Mouse (Mus musculus): Measurements from ENCODE around the gene Igsf8.

Igsf8 gene

GRCm38 (mm10) chr1:172323298-172323697 is 61.9 kb downstream of the Igsf8 start:
- DNase-seq (ENCODE audit: low read depth, low spot score), result no peak

DNA sequence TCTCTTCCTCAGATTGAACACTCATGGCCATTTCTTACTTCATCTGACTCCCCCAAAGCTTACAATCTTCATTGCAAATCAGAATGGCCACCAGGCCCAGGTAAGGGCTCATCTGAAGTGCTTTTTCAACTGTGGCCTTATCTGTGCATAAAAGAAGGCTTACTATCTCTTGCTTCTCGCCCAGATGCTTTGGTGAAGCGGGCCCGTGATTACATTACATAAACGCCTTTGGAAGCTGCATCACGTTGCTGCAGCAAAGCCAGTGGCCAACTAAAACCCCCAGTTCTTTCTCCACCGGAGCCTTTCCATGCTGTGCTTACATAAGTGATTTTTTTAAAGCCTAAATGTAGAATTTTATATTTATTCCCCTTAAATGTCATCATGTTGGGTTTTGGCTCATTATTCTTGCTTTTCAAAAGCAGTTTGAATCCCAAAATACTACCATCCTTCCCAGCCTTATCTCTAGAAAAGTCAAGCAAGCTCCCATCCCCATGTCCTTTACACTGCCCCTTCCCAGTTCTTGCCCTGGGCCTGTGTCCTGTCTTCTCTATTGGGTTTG is 62.4 kb downstream of the Igsf8 start:
- DNase-seq (ENCODE audit: low read depth, low spot score), result no peak

GRCm38 (mm10) chr1:172324725-172325124 is 63.3 kb downstream of the Igsf8 start:
- peak; percentile 90 for DNase-seq (ENCODE audit: low read depth, low spot score)

- DNase-seq (ENCODE audit: low read depth, low spot score), result peak; percentile 70
Observed at GRCm38 (mm10) chr1:172325680-172326535, 64.5 kb downstream of the Igsf8 start.

DNA sequence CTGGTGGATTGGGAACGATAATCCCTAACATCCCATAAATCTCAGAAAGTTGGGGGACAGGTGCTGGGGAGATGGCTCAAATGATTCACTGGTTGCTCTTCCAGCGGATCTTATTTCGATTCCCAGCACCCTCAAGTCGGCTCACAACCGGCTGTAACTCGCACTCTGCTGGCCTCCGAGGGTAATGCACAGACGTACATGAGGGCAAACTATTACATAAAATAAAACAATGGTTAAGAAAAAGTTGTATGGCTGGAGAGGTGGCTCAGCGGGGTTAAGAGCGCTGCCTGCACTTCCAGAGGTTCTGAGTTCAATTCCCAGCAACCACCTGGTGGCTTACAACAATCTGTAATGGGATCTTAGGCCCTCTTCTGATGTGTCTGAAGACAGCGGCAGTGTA is 65.2 kb downstream of the Igsf8 start:
- DNase-seq (ENCODE audit: low read depth, low spot score), result no peak

DNA sequence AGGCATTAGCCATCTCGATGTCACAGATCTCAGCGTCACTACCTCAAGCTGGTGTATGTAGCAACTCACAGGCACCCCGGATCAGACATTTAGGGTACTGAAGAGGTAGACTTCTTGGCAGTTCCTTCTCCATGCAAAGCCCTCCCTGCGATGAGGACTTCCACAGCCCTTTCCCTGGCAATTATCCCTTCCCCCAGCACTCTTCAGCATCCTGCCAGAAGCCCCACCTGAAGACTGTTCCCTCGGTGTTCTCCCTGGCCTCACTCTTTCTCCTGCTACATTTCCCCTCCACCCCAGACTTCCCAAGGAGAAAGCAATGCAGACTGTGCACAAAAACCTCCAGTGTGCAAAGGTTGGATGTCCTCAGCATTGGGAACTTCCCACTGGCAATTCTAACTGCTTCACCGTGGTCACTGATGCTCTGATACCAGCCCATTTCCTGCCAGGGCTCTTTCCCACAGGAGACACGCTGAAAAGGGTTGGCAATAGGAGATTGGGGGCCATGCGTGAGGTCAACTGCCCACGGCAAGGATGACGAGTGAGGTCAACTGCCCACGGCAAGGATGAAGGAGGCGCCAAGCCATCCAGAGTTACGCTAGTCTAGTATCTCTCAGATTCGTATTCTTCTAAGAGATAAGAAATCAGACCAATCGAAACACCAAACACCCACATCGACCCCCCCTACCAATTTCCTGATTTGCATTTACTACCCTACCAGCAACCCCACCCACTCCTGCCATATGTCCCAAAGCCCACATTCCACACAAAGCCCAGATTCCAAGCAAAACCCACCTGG is 66.0 kb downstream of the Igsf8 start:
- DNase-seq (ENCODE audit: low read depth, low spot score), result no peak

- DNase-seq (ENCODE audit: low read depth, low spot score), result no peak
Observed at GRCm38 (mm10) chr1:172328041-172328440, 66.6 kb downstream of the Igsf8 start.

- DNase-seq (ENCODE audit: low read depth, low spot score), result no peak
Observed at GRCm38 (mm10) chr1:172328461-172328860, 67.0 kb downstream of the Igsf8 start.

DNA sequence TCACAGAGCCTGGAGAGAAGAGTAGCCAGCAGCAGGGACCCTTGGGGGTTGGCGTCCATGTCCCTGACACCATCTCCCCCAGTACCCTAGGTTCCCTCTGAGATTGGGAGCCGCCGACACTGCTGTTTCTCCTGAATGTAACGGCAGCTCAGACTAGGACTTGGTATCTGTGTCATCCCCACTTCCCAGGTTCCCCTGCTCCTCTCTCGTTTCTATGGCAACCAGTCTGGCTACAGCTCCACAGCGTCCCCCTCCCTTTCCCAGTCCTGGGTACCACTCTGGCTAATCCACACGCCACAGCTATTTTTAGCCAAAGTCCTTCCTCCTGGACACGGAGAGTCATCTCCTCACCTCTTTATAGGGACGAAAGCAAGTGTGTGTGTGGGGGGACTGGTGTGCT is 67.7 kb downstream of the Igsf8 start, which contains the start of gene Kcnj9:
TSS of gene Kcnj9 (minus strand) at position 188 of the 400 bp plus-strand sequence.
- no peak for DNase-seq (ENCODE audit: low read depth, low spot score)

GRCm38 (mm10) chr1:172329616-172330015 is 68.2 kb downstream of the Igsf8 start:
- no peak for DNase-seq (ENCODE audit: low read depth, low spot score)

DNA sequence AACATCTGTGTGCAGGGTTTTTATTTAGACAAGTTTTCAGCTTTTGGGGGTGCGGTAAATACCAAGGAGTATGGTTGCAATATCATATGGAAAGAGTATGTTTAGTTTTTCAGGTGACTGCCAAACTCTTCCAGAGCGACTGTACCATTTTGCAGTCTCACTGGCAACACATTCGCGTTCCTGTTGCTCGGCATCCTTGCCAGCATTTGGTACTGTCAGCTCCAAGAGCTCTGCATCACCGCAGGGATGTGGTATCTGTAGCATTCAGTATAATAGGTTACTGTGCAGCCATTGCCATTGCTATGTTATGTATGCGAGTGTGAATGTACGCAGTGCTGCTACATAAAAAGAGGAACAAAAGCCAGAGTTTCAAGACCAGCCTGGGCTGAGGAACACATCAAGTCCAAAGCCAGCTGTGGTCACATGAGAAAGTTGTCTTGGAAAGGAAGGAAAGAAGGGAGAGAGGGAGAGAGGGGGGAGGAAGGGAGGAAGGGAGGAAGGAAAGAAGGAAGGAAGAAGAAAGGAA is 70.0 kb downstream of the Igsf8 start:
- no peak for DNase-seq (ENCODE audit: low read depth, low spot score)

DNA sequence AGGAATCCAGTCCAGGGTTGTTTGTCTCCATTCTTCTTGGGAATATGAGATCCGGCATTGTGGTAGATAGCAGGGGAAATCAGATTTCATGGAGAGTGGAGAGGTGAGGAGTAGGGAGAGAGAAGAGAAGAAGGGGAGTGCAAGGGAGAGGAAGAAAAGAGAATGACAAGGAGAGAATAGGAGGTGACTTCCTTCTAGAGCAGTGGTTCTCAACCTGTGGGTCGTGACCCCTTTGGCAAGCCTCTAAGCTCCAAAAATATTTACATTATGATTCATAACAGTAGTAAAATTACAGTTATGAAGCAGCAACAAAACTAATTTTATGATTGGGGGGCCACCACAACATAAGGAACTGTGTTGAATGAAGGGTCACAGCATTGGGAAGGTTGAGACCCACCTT is 71.5 kb downstream of the Igsf8 start:
- DNase-seq (ENCODE audit: low read depth, low spot score), result no peak

- no peak for DNase-seq (ENCODE audit: low read depth, low spot score)
Observed at GRCm38 (mm10) chr1:172333512-172333911, 72.1 kb downstream of the Igsf8 start.

DNA sequence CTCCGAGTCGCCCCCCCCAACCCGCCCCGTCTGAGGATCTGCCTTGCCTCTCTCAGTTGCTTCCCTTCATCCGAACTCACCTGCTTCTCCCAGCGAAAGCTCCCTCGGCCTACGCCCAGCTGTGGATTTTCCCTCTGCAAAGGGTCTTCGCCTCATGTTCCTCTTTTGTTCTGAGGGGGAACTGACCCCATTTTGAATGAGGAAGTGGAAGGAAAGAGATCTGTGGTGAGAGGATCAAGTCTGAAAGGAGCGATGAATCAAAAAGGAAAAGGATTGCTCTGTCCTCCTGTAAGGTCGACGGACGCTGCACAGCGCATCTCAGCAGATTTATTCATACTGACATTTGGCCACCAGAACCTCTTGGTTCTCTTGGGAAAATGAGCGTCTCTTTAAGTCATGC is 74.4 kb downstream of the Igsf8 start:
- no peak for DNase-seq (ENCODE audit: low read depth, low spot score)

GRCm38 (mm10) chr1:172337411-172338185 is 76.2 kb downstream of the Igsf8 start:
- DNase-seq (ENCODE audit: low read depth, low spot score), result no peak

GRCm38 (mm10) chr1:172340729-172341321 is 79.4 kb downstream of the Igsf8 start, which contains the start of gene Kcnj10:
Kcnj10 (plus strand) TSS chr1:172341210.
- peak; percentile 85 for DNase-seq (ENCODE audit: low read depth, low spot score)

DNA sequence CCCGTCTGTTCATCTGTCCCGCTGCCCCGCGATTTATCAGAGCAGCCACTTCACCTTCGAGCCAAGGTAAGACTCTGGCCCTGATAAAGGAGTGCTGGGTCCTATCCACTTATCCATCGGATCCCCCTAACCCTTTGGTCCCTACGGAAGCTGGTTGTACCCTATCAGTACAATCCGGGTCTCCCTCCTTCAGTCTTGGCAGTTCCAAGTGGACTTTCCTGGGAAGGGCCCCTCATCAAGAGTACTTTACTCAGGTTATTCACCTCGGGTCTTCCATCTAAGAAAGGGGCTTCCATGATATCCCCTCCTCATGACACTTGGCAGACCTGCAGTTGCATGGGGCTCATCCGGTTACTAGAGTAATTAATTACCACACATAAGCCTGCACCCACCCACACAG is 79.9 kb downstream of the Igsf8 start:
- DNase-seq (ENCODE audit: low read depth, low spot score), result no peak

DNA sequence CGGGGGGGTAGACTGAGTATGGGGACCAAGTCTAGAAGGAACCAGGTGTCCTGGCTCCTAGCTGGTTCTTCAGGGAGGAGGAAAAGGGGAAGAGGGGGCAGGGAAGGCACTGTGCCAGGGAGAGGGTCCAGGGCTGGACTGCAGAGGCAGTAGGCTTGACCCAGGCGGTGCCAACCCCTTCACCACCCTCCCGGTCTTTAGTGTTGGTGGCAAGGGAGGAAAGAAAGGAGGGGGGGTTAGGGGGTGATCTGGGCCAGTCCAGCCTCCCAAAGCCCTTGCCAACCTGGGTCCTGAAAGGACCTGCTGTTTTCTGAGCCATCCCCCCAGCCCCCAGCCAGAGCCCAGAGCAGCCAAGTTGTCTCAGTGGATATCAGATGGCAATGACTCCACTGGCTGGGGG is 81.3 kb downstream of the Igsf8 start:
- no peak for DNase-seq (ENCODE audit: low read depth, low spot score)

- no peak for DNase-seq (ENCODE audit: low read depth, low spot score)
Observed at GRCm38 (mm10) chr1:172343914-172344313, 82.5 kb downstream of the Igsf8 start.

DNA sequence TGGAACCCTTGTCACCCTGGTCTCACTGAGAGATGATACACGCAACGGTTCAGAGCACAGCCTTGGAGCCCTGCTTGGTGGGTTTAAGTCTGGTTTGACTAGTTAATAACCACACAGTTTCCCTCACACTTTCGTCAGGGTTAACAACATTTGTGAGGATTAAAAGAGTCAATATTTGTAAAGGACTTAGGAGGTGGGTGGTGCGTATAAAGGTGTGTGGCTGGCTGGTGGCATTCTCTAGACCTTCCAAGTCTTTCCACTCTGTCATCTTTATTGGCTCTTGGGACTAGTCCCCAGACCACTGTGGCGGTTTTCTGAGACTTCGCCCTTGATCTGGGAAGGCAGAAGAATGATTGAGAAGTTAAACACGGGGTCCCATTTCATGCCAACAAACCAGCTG is 83.4 kb downstream of the Igsf8 start:
- no peak for DNase-seq (ENCODE audit: low read depth, low spot score)

- no peak for DNase-seq (ENCODE audit: low read depth, low spot score)
Observed at GRCm38 (mm10) chr1:172346707-172347106, 85.3 kb downstream of the Igsf8 start.

Data from mesoderm, embryonic 11.5 days (tissue).